In the genomic region with DNA sequence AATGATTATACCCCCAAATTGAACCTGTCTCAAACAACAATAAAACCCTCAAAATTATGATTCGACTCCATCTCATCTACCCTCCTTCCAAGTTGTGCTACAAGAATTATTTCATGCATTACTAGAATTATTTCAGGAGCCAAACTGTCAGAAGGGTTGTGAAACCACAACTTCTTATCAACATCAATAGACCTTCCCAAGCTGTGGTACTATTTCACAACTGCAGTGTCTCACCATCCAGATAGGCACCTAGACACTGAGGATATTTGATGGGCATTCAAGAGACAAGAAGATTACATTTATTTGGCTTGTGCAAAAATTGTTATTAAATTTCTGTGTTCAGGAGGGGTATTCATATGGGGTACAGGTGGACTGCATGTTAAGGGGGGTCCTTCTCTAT, we compare ENCODE assay signal across 22 mouse cellular contexts.
DNase-seq lines count a peak whose midpoint lies in the region; ATAC-seq and TF ChIP-seq lines count a peak whose summit lies in the region.
"Had no signal": no experiment of that assay in that cellular context is flagged by ENCODE, and none has a peak within 500 bp of the region (broad histone marks: within the 10 kb centered on the region; RNA-seq: fewer than 3 reads in every experiment).

No protein-coding gene starts in this region.

- peak; percentile 55 for ATAC-seq in common myeloid progenitor, adult 5-6 weeks (replicated peaks; ENCODE audit: low read depth, poor library complexity, severe bottlenecking)
- ATAC-seq in liver, postnatal 0 days, result no peak
- ATAC-seq in kidney, embryonic 15.5 days (replicated peaks; ENCODE audit: low FRiP score), result no peak
- ATAC-seq: activated CD4-positive, CD25-positive, alpha-beta regulatory T cell, adult 4 months; CD4-positive, CD25-positive, alpha-beta regulatory T cell, adult 4 months; Patski had no signal

- H3K36me3 ChIP-seq in MEL (ENCODE audit: control insufficient read depth in 1 of 2, insufficient read depth in 2 of 2, low read length in 2 of 2), result peaks cover 0 to 35% of the 10 kb centered on the region in 2 experiments; a peak in 2 of 4 replicates
- no peaks in the 10 kb centered on the region for H3K36me3 ChIP-seq in liver, postnatal 0 days (replicated peaks; ENCODE audit: insufficient read depth, low read length)
- no peaks in the 10 kb centered on the region for H3K36me3 ChIP-seq in kidney, embryonic 15.5 days
- H3K36me3 ChIP-seq: embryonic facial prominence, embryonic 12.5 days; forebrain, embryonic 15.5 days; G1E; heart, embryonic 10.5 days; hindbrain, embryonic 10.5 days had no signal

- H3K9ac ChIP-seq in MEL (ENCODE audit: control insufficient read depth, low read depth, low read length, poor library complexity, severe bottlenecking), result no peak overlapping the region
- no peak overlapping the region for H3K9ac ChIP-seq in liver, postnatal 0 days (replicated peaks)
- no peak overlapping the region for H3K9ac ChIP-seq in kidney, embryonic 15.5 days
- H3K9ac ChIP-seq: embryonic facial prominence, embryonic 12.5 days; forebrain, embryonic 15.5 days; hindbrain, embryonic 14.5 days had no signal

- no peak overlapping the region for H3K4me3 ChIP-seq in MEL (ENCODE audit: control insufficient read depth in 1 of 2, insufficient read depth in 1 of 2, low read depth in 2 of 2, low read length in 2 of 2)
- no peak overlapping the region for H3K4me3 ChIP-seq in liver, postnatal 0 days (ENCODE audit: low read depth, low read length)
- no peak overlapping the region for H3K4me3 ChIP-seq in kidney, embryonic 15.5 days (replicated peaks)
- H3K4me3 ChIP-seq: embryonic facial prominence, embryonic 12.5 days; forebrain, embryonic 15.5 days; heart, embryonic 10.5 days; hindbrain, embryonic 10.5 days had no signal

- no peak overlapping the region for H3K27ac ChIP-seq in MEL (ENCODE audit: control insufficient read depth, low read depth, low read length)
- no peak overlapping the region for H3K27ac ChIP-seq in liver, postnatal 0 days (ENCODE audit: low read depth)
- H3K27ac ChIP-seq in kidney, embryonic 15.5 days, result no peak overlapping the region
- H3K27ac ChIP-seq: embryonic facial prominence, embryonic 12.5 days; forebrain, embryonic 15.5 days; heart, embryonic 10.5 days; hindbrain, embryonic 10.5 days; hindbrain, embryonic 14.5 days had no signal

- no peak for TF ChIP-seq RAD21 in MEL (IDR thresholded peaks at IDR 0.05; ENCODE audit: low read depth, low read length)

- TF ChIP-seq EP300 in MEL (IDR thresholded peaks at IDR 0.05; ENCODE audit: low read depth in 1 of 2, low read length in 2 of 2), result peak; percentile 93
- peak; percentile 53 for TF ChIP-seq EP300 in liver, postnatal 0 days (IDR thresholded peaks at IDR 0.05; ENCODE audit: low read depth)

- WGBS in liver, postnatal 0 days (ENCODE audit: insufficient replicate concordance), result 66% methylated on average over 1 of the region's 1 CpGs
- WGBS in kidney, embryonic 15.5 days, result 80% methylated on average over 1 of the region's 1 CpGs

- peaks cover 36 to 41% of the 10 kb centered on the region in 2 experiments for H3K4me1 ChIP-seq in MEL (ENCODE audit: control insufficient read depth in 1 of 2, insufficient read depth in 2 of 2, low read length in 2 of 2)
- H3K4me1 ChIP-seq in liver, postnatal 0 days (ENCODE audit: insufficient read depth), result 0 out of 2 replicates have a peak, but pooled peaks cover 4% of the 10 kb centered on the region
- 0 out of 2 replicates have a peak, but pooled peaks cover 4% of the 10 kb centered on the region for H3K4me1 ChIP-seq in kidney, embryonic 15.5 days
- H3K4me1 ChIP-seq: embryonic facial prominence, embryonic 12.5 days had no signal

- TF ChIP-seq CTCF in MEL (IDR thresholded peaks at IDR 0.05 in 2 of 3, conservative IDR thresholded peaks at IDR 0.05 in 1 of 3; ENCODE audit: control insufficient read depth in 1 of 3, insufficient read depth in 1 of 3, low read depth in 2 of 3, low read length in 3 of 3, poor library complexity in 1 of 3, severe bottlenecking in 1 of 3), result no peak
- no peak for TF ChIP-seq CTCF in liver, postnatal 0 days (IDR thresholded peaks at IDR 0.05; ENCODE audit: low read depth)

- H3K4me2 ChIP-seq in liver, postnatal 0 days (ENCODE audit: low read depth, low read length), result no peak overlapping the region
- H3K4me2 ChIP-seq in kidney, embryonic 15.5 days, result no peak overlapping the region
- H3K4me2 ChIP-seq: embryonic facial prominence, embryonic 12.5 days; forebrain, embryonic 15.5 days; hindbrain, embryonic 14.5 days had no signal

- H3K9me3 ChIP-seq in MEL (replicated peaks; ENCODE audit: insufficient read depth, low read length), result no peaks in the 10 kb centered on the region
- no peaks in the 10 kb centered on the region for H3K9me3 ChIP-seq in liver, postnatal 0 days (ENCODE audit: low read length)
- H3K9me3 ChIP-seq in kidney, embryonic 15.5 days (replicated peaks), result no peaks in the 10 kb centered on the region
- H3K9me3 ChIP-seq: embryonic facial prominence, embryonic 12.5 days; forebrain, embryonic 15.5 days; heart, embryonic 10.5 days; hindbrain, embryonic 10.5 days had no signal

- no peaks in the 10 kb centered on the region for H3K79me2 ChIP-seq in MEL (ENCODE audit: control insufficient read depth, insufficient read depth, low read length, poor library complexity)

- H3K27me3 ChIP-seq in MEL (ENCODE audit: control insufficient read depth in 1 of 2, insufficient read depth in 2 of 2, low read length in 2 of 2), result no peaks in the 10 kb centered on the region
- H3K27me3 ChIP-seq in liver, postnatal 0 days (ENCODE audit: insufficient read depth, low read length), result no peaks in the 10 kb centered on the region
- no peaks in the 10 kb centered on the region; the same call in 1 of the 2 replicates for H3K27me3 ChIP-seq in kidney, embryonic 15.5 days
- H3K27me3 ChIP-seq: forebrain, embryonic 15.5 days; Patski had no signal

- DNase-seq in MEL (ENCODE audit: low read depth, low spot score), result peak; percentile 66
- DNase-seq in liver, postnatal 0 days, result no peak
- DNase-seq in right cerebral cortex, postnatal 4 days, result no peak
- no peak for DNase-seq in cerebellum, postnatal 25 days
- DNase-seq: adrenal gland, adult 2 months; adrenal gland, postnatal 36 days; B cell, adult 2 months; cerebellum, adult 2 months; cerebellum, postnatal 10 days; gastrocnemius, postnatal 36 days; heart, adult 18-20 months had no signal

- no peak for TF ChIP-seq POLR2A in MEL (IDR thresholded peaks at IDR 0.05; ENCODE audit: control insufficient read depth in 1 of 2, insufficient read depth in 1 of 2, low read depth in 1 of 2, low read length in 2 of 2, poor library complexity in 1 of 2)

TF ChIP-seq in MEL, 35 proteins besides CTCF, POLR2A, EP300 and RAD21:
- TF ChIP-seq UBTF (IDR thresholded peaks at IDR 0.05; ENCODE audit: borderline replicate concordance, insufficient read depth, low read depth, low read length) (no peak), KAT2A (conservative IDR thresholded peaks at IDR 0.05; ENCODE audit: low read depth, low read length) (peak; percentile 31), SIN3A (IDR thresholded peaks at IDR 0.05; ENCODE audit: low read length) (peak; percentile 45; the same call in 1 of the 2 replicates), ELF1 (IDR thresholded peaks at IDR 0.05; ENCODE audit: low read depth, low read length) (no peak), MYB (IDR thresholded peaks at IDR 0.05; ENCODE audit: low read depth, low read length) (peak; percentile 63; the same call in 1 of the 2 replicates), ETS1 (IDR thresholded peaks at IDR 0.05; ENCODE audit: low read depth, low read length) (peak; percentile 85), MAZ (IDR thresholded peaks at IDR 0.05; ENCODE audit: low read depth, low read length) (0 out of 2 replicates have a peak, but pooled peaks have one; percentile 16), RCOR1 (IDR thresholded peaks at IDR 0.05; ENCODE audit: low read depth, low read length) (peak; percentile 84), MEF2A (IDR thresholded peaks at IDR 0.05; ENCODE audit: extremely low read depth, insufficient replicate concordance, low read depth, low read length, poor library complexity, severe bottlenecking) (no peak), TAL1 (IDR thresholded peaks at IDR 0.05; ENCODE audit: low read length) (peak; percentile 18; the same call in 1 of the 2 replicates), GATA1 (IDR thresholded peaks at IDR 0.05; ENCODE audit: low read depth, low read length) (peak; percentile 74), TCF12 (IDR thresholded peaks at IDR 0.05; ENCODE audit: low read depth, low read length) (peak; percentile 87), BHLHE40 (IDR thresholded peaks at IDR 0.05; ENCODE audit: borderline replicate concordance, low read depth, low read length) (no peak)
